Mouse (Mus musculus): ENCODE data around the gene Rxfp1.
A peak's percentile ranks its signal among the peaks of the same experiment; 100 is the strongest.

Rxfp1 gene

GRCm38 (mm10) chr3:79682351-79683132 is 55.1 kb downstream of the Rxfp1 start:
- H3K9me3 ChIP-seq (ENCODE audit: low read length), result peaks cover 10% of the 10 kb centered on the region
- H3K36me3 ChIP-seq (ENCODE audit: insufficient read depth, low read length), result no peaks in the 10 kb centered on the region
- no peak for TF ChIP-seq NANOG (IDR thresholded peaks at IDR 0.05; ENCODE audit: borderline replicate concordance, low read length)
- no peaks in the 10 kb centered on the region for H3K4me1 ChIP-seq (replicated peaks; ENCODE audit: low read depth, low read length)
- no peak overlapping the region for H3K4me3 ChIP-seq (replicated peaks; ENCODE audit: low read length)
- H3K27me3 ChIP-seq (ENCODE audit: insufficient read depth, low read length), result no peaks in the 10 kb centered on the region

- 0 out of 2 replicates have a peak, but pooled peaks cover 5% of the 10 kb centered on the region for H3K4me1 ChIP-seq (replicated peaks; ENCODE audit: low read depth, low read length)
- no peaks in the 10 kb centered on the region for H3K27me3 ChIP-seq (ENCODE audit: insufficient read depth, low read length)
- H3K4me3 ChIP-seq (replicated peaks; ENCODE audit: low read length), result no peak overlapping the region
- H3K9me3 ChIP-seq (ENCODE audit: low read length), result 0 out of 2 replicates have a peak, but pooled peaks cover 2% of the 10 kb centered on the region
- H3K36me3 ChIP-seq (ENCODE audit: insufficient read depth, low read length), result no peaks in the 10 kb centered on the region
- TF ChIP-seq POU5F1 (IDR thresholded peaks at IDR 0.05; ENCODE audit: borderline replicate concordance, low read length), result no peak
- no peak for TF ChIP-seq CTCF (conservative IDR thresholded peaks at IDR 0.05; ENCODE audit: low read length)
- TF ChIP-seq NANOG (IDR thresholded peaks at IDR 0.05; ENCODE audit: borderline replicate concordance, low read length), result no peak
Observed at GRCm38 (mm10) chr3:79676411-79676810, 61.3 kb downstream of the Rxfp1 start.

- Histone ChIP-seq H3K4me3 (replicated peaks; ENCODE audit: low read length) (no peak overlapping the region), H3K4me1 (replicated peaks; ENCODE audit: low read depth, low read length) (peaks cover 16% of the 10 kb centered on the region), H3K27me3 (ENCODE audit: insufficient read depth, low read length) (no peaks in the 10 kb centered on the region), H3K9me3 (ENCODE audit: low read length) (0 out of 2 replicates have a peak, but pooled peaks cover 2% of the 10 kb centered on the region), H3K36me3 (ENCODE audit: insufficient read depth, low read length) (no peaks in the 10 kb centered on the region)
- peak; percentile 35 for TF ChIP-seq CTCF (conservative IDR thresholded peaks at IDR 0.05; ENCODE audit: low read length)
- TF ChIP-seq POU5F1 (IDR thresholded peaks at IDR 0.05; ENCODE audit: borderline replicate concordance, low read length), result no peak
Observed at GRCm38 (mm10) chr3:79674641-79675040, 63.0 kb downstream of the Rxfp1 start.

GRCm38 (mm10) chr3:79673082-79673481 is 64.6 kb downstream of the Rxfp1 start:
- H3K4me1 ChIP-seq (replicated peaks; ENCODE audit: low read depth, low read length), result peaks cover 16% of the 10 kb centered on the region
- 0 out of 2 replicates have a peak, but pooled peaks cover 2% of the 10 kb centered on the region for H3K9me3 ChIP-seq (ENCODE audit: low read length)
- no peak overlapping the region for H3K4me3 ChIP-seq (replicated peaks; ENCODE audit: low read length)
- no peaks in the 10 kb centered on the region for H3K36me3 ChIP-seq (ENCODE audit: insufficient read depth, low read length)
- TF ChIP-seq CTCF (conservative IDR thresholded peaks at IDR 0.05; ENCODE audit: low read length) (peak; percentile 78), POU5F1 (IDR thresholded peaks at IDR 0.05; ENCODE audit: borderline replicate concordance, low read length) (no peak)
- no peaks in the 10 kb centered on the region for H3K27me3 ChIP-seq (ENCODE audit: insufficient read depth, low read length)

- TF ChIP-seq CTCF (conservative IDR thresholded peaks at IDR 0.05; ENCODE audit: low read length) (no peak), NANOG (IDR thresholded peaks at IDR 0.05; ENCODE audit: borderline replicate concordance, low read length) (no peak), POU5F1 (IDR thresholded peaks at IDR 0.05; ENCODE audit: borderline replicate concordance, low read length) (no peak)
- Histone ChIP-seq H3K4me3 (replicated peaks; ENCODE audit: low read length) (no peak overlapping the region), H3K4me1 (replicated peaks; ENCODE audit: low read depth, low read length) (peaks cover 16% of the 10 kb centered on the region)
Observed at GRCm38 (mm10) chr3:79672188-79672587, 65.5 kb downstream of the Rxfp1 start.

GRCm38 (mm10) chr3:79670556-79670955 is 67.1 kb downstream of the Rxfp1 start:
- H3K4me1 ChIP-seq (replicated peaks; ENCODE audit: low read depth, low read length), result peaks cover 16% of the 10 kb centered on the region
- H3K27me3 ChIP-seq (ENCODE audit: insufficient read depth, low read length), result no peaks in the 10 kb centered on the region
- 0 out of 2 replicates have a peak, but pooled peaks cover 2% of the 10 kb centered on the region for H3K9me3 ChIP-seq (ENCODE audit: low read length)
- no peak for TF ChIP-seq NANOG (IDR thresholded peaks at IDR 0.05; ENCODE audit: borderline replicate concordance, low read length)
- no peak for TF ChIP-seq POU5F1 (IDR thresholded peaks at IDR 0.05; ENCODE audit: borderline replicate concordance, low read length)
- no peak for TF ChIP-seq CTCF (conservative IDR thresholded peaks at IDR 0.05; ENCODE audit: low read length)
- no peaks in the 10 kb centered on the region for H3K36me3 ChIP-seq (ENCODE audit: insufficient read depth, low read length)
- H3K4me3 ChIP-seq (replicated peaks; ENCODE audit: low read length), result no peak overlapping the region

More at GRCm38 (mm10) chr3:79672188-79672587, 65.5 kb downstream of the Rxfp1 start:
- Histone ChIP-seq H3K9me3 (ENCODE audit: low read length) (0 out of 2 replicates have a peak, but pooled peaks cover 2% of the 10 kb centered on the region), H3K36me3 (ENCODE audit: insufficient read depth, low read length) (no peaks in the 10 kb centered on the region), H3K27me3 (ENCODE audit: insufficient read depth, low read length) (no peaks in the 10 kb centered on the region)

- no peak for TF ChIP-seq POU5F1 (IDR thresholded peaks at IDR 0.05; ENCODE audit: borderline replicate concordance, low read length)
- peak; percentile 66 for TF ChIP-seq CTCF (conservative IDR thresholded peaks at IDR 0.05; ENCODE audit: low read length)
- H3K4me3 ChIP-seq (replicated peaks; ENCODE audit: low read length), result no peak overlapping the region
- H3K4me1 ChIP-seq (replicated peaks; ENCODE audit: low read depth, low read length), result no peaks in the 10 kb centered on the region
- H3K27me3 ChIP-seq (ENCODE audit: insufficient read depth, low read length), result peaks cover 5% of the 10 kb centered on the region; the same call in 1 of the 2 replicates
- H3K36me3 ChIP-seq (ENCODE audit: insufficient read depth, low read length), result no peaks in the 10 kb centered on the region
- H3K9me3 ChIP-seq (ENCODE audit: low read length), result peaks cover 7% of the 10 kb centered on the region
Observed at GRCm38 (mm10) chr3:79664787-79665408, 72.8 kb downstream of the Rxfp1 start.

- Histone ChIP-seq H3K9me3 (ENCODE audit: low read length) (peaks cover 3% of the 10 kb centered on the region), H3K27me3 (ENCODE audit: insufficient read depth, low read length) (no peaks in the 10 kb centered on the region), H3K36me3 (ENCODE audit: insufficient read depth, low read length) (no peaks in the 10 kb centered on the region), H3K4me3 (replicated peaks; ENCODE audit: low read length) (no peak overlapping the region), H3K4me1 (replicated peaks; ENCODE audit: low read depth, low read length) (no peaks in the 10 kb centered on the region)
- TF ChIP-seq CTCF (conservative IDR thresholded peaks at IDR 0.05; ENCODE audit: low read length) (no peak), POU5F1 (IDR thresholded peaks at IDR 0.05; ENCODE audit: borderline replicate concordance, low read length) (no peak), NANOG (IDR thresholded peaks at IDR 0.05; ENCODE audit: borderline replicate concordance, low read length) (no peak)
Observed at GRCm38 (mm10) chr3:79656682-79657081, 81.0 kb downstream of the Rxfp1 start.

Measured in E14TG2a.4 (cell line).